Mouse (Mus musculus): ENCODE results near the gene Gm43638. TPM values are rescaled to one million over a fixed set of nuclear protein-coding genes. Genes with fewer than 3 reads are reported as not detected.
"Not testable (repeated sequence)": the region's sequence is repeated elsewhere in the genome, so short reads cannot be mapped to it uniquely, and the experiment has no call there.

The Gm43638 gene
- 0.18 TPM in 1 of 2 replicates, not detected in the other for polyA plus RNA-seq (2015; fragmentation: Nextera tagmentation; extraction: Ambion mirVana)

DNA sequence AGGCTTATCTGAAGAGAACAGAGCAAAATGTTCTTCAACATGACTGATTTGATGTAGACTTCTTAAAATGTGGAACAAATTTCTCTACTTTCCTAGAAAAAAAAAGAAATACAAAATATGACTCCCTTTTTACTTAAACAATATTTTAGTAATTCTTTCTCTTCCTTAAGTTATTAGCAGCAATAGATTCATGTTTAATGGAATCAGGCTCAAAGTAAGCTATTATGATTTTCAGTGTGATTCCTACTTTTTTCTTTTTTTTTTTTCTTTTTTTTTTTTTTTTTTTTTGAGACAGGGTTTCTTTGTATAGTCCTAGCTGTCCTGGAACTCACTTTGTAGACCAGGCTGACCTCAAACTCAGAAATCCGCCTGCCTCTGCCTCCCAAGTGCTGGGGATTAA, at the start of gene Gm43638:
Gm43638 (minus strand) TSS at position 101 of the 400 bp plus-strand sequence.
- H3K27me3 ChIP-seq; H3K4me2 ChIP-seq; H3K4me1 ChIP-seq; ATAC-seq (ENCODE audit: insufficient number of reproducible peaks, insufficient read depth, low FRiP score, low TSS enrichment, low read depth); H3K36me3 ChIP-seq; H3K27ac ChIP-seq; H3K9me3 ChIP-seq; H3K9ac ChIP-seq; H3K4me3 ChIP-seq: not testable (repeated sequence)
- WGBS, result 70% methylated on average over 1 of the region's 1 CpGs

DNA sequence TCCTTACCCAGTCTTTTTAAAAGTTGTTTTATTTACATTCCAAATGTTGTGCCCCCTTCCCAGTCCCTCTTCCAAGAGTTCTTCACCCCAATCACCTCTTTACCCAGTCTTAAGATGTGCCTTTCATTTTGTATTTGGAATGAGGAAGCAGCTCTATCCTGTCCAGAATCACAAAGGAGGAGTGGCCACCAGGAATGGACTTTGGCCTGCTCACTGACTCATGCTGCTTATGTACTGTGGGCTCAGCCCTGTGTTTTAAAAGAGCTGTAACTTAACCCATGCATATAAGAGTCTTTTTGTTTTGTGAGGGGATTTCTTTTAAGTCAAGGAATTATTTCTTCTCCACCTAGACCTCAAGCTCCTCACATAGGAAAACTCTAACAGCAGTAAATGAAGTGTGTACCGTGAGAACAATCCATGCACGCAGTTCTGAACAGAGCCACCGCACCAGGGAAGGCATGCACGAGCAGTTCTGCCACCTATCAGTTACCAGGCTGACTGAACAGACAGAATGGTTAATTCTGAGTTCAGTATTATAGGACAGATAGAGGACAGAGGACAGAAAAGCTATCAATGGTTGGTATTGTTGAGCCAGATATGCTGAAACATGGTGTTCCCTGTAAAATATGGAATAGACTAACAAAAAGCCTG, 49.5 kb upstream of the Gm43638 start:
- no peaks in the 10 kb centered on the region for H3K4me1 ChIP-seq
- no peak for ATAC-seq (ENCODE audit: insufficient number of reproducible peaks, insufficient read depth, low FRiP score, low TSS enrichment, low read depth)
- no peaks in the 10 kb centered on the region for H3K27me3 ChIP-seq
- H3K27ac ChIP-seq, result no peak overlapping the region
- no peak overlapping the region for H3K4me3 ChIP-seq
- 70% methylated on average over 4 of the region's 4 CpGs for WGBS
- H3K9ac ChIP-seq, result no peak overlapping the region
- H3K9me3 ChIP-seq, result no peaks in the 10 kb centered on the region
- H3K36me3 ChIP-seq, result no peaks in the 10 kb centered on the region
- no peak overlapping the region for H3K4me2 ChIP-seq

DNA sequence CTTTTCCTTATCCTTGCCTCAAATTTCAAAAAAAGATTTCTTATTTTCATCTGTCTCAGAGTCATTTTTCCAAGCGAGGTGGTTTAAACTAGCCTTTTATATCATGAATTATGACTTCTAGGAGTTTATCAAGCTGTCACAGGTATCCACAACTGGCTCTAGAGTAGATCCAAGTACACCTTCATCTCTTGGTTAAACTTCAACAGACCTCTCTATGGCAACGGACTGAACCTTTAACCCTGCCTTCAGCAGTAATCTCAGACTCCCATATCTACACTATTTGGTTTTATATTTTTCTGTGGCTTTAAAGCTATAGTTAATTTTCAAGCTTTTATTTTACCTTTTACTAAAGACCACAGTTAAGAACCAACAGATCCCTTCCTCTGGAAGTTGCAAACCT, 45.7 kb upstream of the Gm43638 start:
- no peak for ATAC-seq (ENCODE audit: insufficient number of reproducible peaks, insufficient read depth, low FRiP score, low TSS enrichment, low read depth)
- Histone ChIP-seq H3K9ac (no peak overlapping the region), H3K9me3 (no peaks in the 10 kb centered on the region), H3K27me3 (no peaks in the 10 kb centered on the region), H3K4me3 (no peak overlapping the region), H3K4me2 (no peak overlapping the region), H3K27ac (no peak overlapping the region), H3K36me3 (no peaks in the 10 kb centered on the region), H3K4me1 (no peaks in the 10 kb centered on the region)
- WGBS, result 79% methylated on average over 2 of the region's 2 CpGs

DNA sequence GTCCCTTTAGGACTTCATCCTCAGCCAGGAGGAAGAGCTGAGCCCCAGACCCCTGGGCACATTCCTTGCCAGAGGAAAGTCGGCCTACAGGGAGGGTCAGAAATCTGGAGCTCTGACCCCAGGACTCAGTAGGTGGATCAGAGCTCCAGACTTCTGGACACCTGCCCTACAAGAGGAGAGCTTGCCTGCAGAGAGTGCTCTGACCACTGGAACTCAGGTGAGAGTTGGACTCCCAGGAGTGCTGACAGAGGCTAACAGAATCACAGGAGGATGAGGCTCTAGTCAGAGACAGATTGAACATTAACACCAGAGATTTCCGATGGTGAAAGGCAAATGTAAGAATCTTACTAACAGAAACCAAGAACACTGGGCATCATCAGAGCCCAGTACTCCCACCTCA, 37.0 kb upstream of the Gm43638 start:
- H3K27me3 ChIP-seq; ATAC-seq (ENCODE audit: insufficient number of reproducible peaks, insufficient read depth, low FRiP score, low TSS enrichment, low read depth); H3K27ac ChIP-seq; H3K36me3 ChIP-seq; H3K4me2 ChIP-seq; H3K4me3 ChIP-seq; H3K4me1 ChIP-seq; H3K9ac ChIP-seq; H3K9me3 ChIP-seq: not testable (repeated sequence)
- WGBS, result 87% methylated on average over 2 of the region's 2 CpGs

DNA sequence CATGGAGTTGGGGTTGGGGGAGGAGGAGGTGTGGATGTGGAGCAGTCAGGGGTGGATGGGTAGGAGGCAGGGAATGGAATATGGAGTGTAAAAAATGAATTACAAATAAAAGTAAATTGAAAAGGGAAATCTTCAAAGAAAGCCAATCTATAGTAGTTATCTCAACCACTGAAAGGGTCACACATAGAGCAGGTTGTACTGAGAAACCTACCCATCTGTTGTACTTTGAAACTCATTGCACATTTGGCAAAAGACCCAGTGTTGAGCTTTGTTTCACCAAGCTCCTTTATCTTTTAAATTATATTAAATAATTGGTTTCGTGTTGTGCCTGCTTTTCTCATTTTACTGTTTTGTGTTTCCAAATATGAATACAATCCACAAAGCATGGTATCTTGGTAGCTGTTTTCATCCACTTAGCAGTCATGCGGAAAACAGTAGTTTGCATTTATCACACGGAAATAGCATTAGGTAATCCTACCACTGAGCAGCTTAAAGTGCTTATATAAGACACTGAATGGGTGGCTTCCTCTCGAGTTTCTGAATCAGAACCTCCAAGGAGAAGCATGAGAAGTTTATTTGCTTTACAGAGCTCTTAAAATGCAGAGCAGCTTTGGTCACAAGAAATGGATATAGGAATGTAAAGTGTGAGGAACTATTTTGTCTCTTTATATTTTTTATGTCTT, 19.3 kb upstream of the Gm43638 start:
- Histone ChIP-seq H3K4me2 (no peak overlapping the region), H3K4me1 (no peaks in the 10 kb centered on the region), H3K27ac (no peak overlapping the region), H3K27me3 (no peaks in the 10 kb centered on the region), H3K9ac (no peak overlapping the region), H3K36me3 (no peaks in the 10 kb centered on the region), H3K9me3 (no peaks in the 10 kb centered on the region), H3K4me3 (no peak overlapping the region)
- WGBS, result 51% methylated on average over 4 of the region's 4 CpGs
- 0 out of 2 replicates have a peak, but pooled peaks have one; percentile 56 for ATAC-seq (ENCODE audit: insufficient number of reproducible peaks, insufficient read depth, low FRiP score, low TSS enrichment, low read depth)

DNA sequence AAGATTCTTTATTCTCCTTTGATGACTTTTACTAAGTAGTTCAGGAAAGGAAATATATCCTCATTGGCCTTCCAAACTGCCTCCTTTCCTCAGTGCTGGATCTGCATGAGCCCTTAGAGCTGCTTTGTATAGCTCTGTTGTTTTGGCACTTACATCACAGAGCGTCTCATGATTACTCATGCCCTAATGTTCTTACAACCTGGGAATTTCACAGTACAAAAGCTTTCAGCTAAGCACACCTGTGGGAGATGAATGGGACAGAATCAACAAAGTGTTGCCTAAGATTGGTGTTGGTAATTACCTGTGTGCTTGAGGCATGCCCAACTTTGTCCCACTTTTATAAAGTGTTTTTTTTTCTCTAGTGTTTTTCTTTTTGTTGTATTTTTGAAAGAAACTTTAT, 16.1 kb upstream of the Gm43638 start:
- H3K4me2 ChIP-seq, result no peak overlapping the region
- H3K4me1 ChIP-seq, result no peaks in the 10 kb centered on the region
- ATAC-seq (ENCODE audit: insufficient number of reproducible peaks, insufficient read depth, low FRiP score, low TSS enrichment, low read depth), result peak; percentile 75
- no peak overlapping the region for H3K9ac ChIP-seq
- no peaks in the 10 kb centered on the region for H3K9me3 ChIP-seq
- no peaks in the 10 kb centered on the region for H3K27me3 ChIP-seq
- WGBS, result 62% methylated on average over 1 of the region's 1 CpGs
- no peak overlapping the region for H3K4me3 ChIP-seq
- H3K36me3 ChIP-seq, result no peaks in the 10 kb centered on the region
- H3K27ac ChIP-seq, result no peak overlapping the region

DNA sequence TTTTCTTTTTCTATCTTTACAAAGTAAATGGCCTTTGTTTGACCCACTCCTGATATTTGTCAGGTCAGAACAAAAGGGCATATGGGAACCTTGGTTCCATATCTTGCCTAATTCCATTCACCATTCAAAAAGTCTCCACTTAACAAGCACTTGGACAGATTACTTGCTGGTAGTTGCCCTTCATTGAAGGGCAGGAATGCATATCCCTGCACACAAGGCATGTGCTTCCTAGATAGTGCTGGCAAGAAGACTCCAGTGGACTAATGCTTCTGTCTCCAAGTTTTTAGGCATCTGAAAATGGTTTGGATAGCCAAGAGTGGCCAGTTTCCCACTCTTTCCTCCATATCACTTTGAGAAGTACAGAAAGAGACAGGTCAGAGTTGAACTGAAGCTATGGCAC, 12.7 kb upstream of the Gm43638 start:
- ATAC-seq (ENCODE audit: insufficient number of reproducible peaks, insufficient read depth, low FRiP score, low TSS enrichment, low read depth), result no peak
- Histone ChIP-seq H3K4me2 (no peak overlapping the region), H3K4me3 (no peak overlapping the region), H3K27ac (no peak overlapping the region), H3K4me1 (no peaks in the 10 kb centered on the region), H3K36me3 (no peaks in the 10 kb centered on the region), H3K27me3 (no peaks in the 10 kb centered on the region), H3K9me3 (no peaks in the 10 kb centered on the region), H3K9ac (no peak overlapping the region)

DNA sequence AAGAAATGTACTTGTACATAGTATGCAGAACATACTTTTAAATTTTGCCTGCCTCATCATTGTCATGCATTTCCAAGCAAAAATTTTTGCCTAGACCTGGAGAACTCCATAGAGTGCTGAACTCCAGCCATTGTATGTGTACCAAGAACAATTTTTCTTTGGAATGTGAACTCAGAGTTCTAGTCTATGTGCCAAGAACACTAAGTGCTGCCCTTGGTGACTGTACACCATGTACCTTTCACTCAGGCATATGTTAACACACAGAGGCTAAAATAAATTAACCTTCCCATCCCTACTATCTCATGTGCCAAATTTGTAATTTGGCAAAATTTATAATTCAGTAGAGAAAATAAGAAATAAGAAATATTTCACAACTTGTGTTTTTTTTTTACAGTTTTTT, 12.3 kb upstream of the Gm43638 start:
- no peak for ATAC-seq (ENCODE audit: insufficient number of reproducible peaks, insufficient read depth, low FRiP score, low TSS enrichment, low read depth)
- Histone ChIP-seq H3K36me3 (no peaks in the 10 kb centered on the region), H3K27ac (no peak overlapping the region)

DNA sequence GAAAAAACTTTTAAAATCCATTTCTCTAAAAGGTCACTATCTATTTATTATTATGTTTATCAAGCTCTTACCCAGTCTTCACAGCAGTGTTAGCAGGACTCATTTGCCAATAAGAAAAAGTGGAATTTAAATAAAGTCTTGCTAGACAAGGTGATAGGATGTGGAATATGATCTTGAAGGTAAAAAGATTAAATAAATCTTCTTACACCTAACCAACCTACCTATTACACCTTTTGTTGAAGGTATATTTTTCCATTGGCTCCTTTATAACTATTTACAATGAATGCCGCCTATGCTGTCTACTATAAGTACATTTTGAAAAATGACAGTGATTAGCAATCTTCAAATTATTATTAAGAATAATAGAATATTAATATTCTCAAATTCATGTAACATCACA, 4.2 kb upstream of the Gm43638 start, which contains the start of gene Ugt2a1:
Ugt2a1 (minus strand) TSS at position 101 of the 400 bp plus-strand sequence.
- no peaks in the 10 kb centered on the region for H3K9me3 ChIP-seq
- H3K27ac ChIP-seq, result no peak within 1 kb of the TSS
- H3K4me3 ChIP-seq, result no peak within 1 kb of the TSS
- ATAC-seq (ENCODE audit: insufficient number of reproducible peaks, insufficient read depth, low FRiP score, low TSS enrichment, low read depth), result no peak
- 82% methylated on average over 1 of the region's 1 CpGs for WGBS
- no peak within 1 kb of the TSS for H3K9ac ChIP-seq
- H3K4me2 ChIP-seq, result no peak within 1 kb of the TSS
- no peaks in the 10 kb centered on the region for H3K4me1 ChIP-seq
- H3K27me3 ChIP-seq, result no peaks in the 10 kb centered on the region
- no peaks in the 10 kb centered on the region for H3K36me3 ChIP-seq

More for the DNA sequence above, 12.3 kb upstream of the Gm43638 start:
- no peak overlapping the region for H3K4me2 ChIP-seq
- no peak overlapping the region for H3K4me3 ChIP-seq
- no peaks in the 10 kb centered on the region for H3K9me3 ChIP-seq
- H3K4me1 ChIP-seq, result no peaks in the 10 kb centered on the region
- no peaks in the 10 kb centered on the region for H3K27me3 ChIP-seq
- H3K9ac ChIP-seq, result no peak overlapping the region

DNA sequence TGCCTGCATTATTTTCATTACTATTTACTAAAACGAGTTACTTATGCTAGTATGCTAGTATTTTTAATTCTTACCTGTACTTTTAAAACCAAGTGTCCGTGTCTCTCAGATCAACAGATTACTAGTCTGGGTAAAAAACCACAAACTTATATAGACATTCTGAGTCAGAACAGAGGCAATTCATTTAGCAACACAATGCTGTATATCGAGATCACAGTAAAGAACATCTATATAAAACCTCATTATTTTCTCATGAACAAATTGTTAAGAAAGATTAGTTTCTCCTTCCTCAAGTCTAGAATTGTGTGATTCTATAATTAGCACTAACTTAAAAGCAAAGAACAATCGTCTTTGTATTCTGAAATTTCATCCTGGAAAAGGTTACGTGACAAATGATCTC, 4.4 kb downstream of the Gm43638 start, which contains the start of gene Ugt2a2:
Ugt2a2 (minus strand) TSS at position 101 of the 400 bp plus-strand sequence.
- no peaks in the 10 kb centered on the region for H3K9me3 ChIP-seq
- H3K27me3 ChIP-seq, result no peaks in the 10 kb centered on the region
- no peak within 1 kb of the TSS for H3K4me2 ChIP-seq
- no peak within 1 kb of the TSS for H3K27ac ChIP-seq
- 75% methylated on average over 5 of the region's 5 CpGs for WGBS
- no peak within 1 kb of the TSS for H3K4me3 ChIP-seq
- no peak for ATAC-seq (ENCODE audit: insufficient number of reproducible peaks, insufficient read depth, low FRiP score, low TSS enrichment, low read depth)
- H3K4me1 ChIP-seq, result no peaks in the 10 kb centered on the region
- no peaks in the 10 kb centered on the region for H3K36me3 ChIP-seq
- no peak within 1 kb of the TSS for H3K9ac ChIP-seq

DNA sequence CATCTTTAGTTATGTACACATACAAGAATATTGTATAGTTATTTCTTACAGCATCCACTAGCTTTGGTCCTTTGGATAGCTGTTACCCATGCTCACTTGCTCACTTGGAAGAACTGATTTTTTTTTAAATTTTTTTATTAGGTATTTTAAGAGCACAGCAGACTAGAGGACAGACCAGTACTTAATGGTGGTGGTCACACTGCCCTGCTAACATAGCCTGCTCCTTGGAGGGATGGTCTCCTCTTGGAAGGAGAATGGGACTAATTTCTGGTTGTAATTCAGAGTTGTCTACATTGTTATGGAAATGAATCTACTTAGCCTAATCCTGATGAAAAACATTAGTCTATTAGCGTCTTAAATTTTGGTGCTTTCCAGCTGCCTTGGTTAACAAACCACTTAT, 27.8 kb downstream of the Gm43638 start:
- ATAC-seq (ENCODE audit: insufficient number of reproducible peaks, insufficient read depth, low FRiP score, low TSS enrichment, low read depth), result no peak
- WGBS, result 40% methylated on average over 1 of the region's 1 CpGs
- Histone ChIP-seq H3K27ac (no peak overlapping the region), H3K4me1 (no peaks in the 10 kb centered on the region), H3K36me3 (no peaks in the 10 kb centered on the region), H3K4me2 (no peak overlapping the region), H3K27me3 (no peaks in the 10 kb centered on the region), H3K4me3 (no peak overlapping the region), H3K9ac (no peak overlapping the region), H3K9me3 (no peaks in the 10 kb centered on the region)

DNA sequence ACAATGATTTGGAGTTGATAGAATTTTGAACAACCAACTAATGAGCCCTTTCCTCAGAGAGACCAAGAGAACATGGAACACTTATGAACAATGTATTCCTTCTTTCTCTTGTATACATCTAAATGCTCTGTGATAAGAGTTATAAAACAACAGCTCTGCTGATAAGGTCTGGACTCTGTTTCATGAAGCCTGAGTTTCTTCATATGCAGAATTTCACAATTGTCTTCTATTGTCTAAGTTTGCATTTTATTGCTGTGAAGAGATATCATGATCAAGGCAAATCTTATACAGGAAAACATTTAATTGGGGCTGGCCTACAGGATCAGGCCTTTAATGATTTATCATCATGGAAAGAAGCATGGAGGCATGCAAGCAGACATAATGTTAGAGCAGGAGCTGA, 28.9 kb downstream of the Gm43638 start:
- no peak for ATAC-seq (ENCODE audit: insufficient number of reproducible peaks, insufficient read depth, low FRiP score, low TSS enrichment, low read depth)
- no peaks in the 10 kb centered on the region for H3K9me3 ChIP-seq

More for the DNA sequence above, 28.9 kb downstream of the Gm43638 start:
- H3K36me3 ChIP-seq, result no peaks in the 10 kb centered on the region
- no peak overlapping the region for H3K9ac ChIP-seq
- H3K4me3 ChIP-seq, result no peak overlapping the region
- no peak overlapping the region for H3K27ac ChIP-seq
- no peak overlapping the region for H3K4me2 ChIP-seq
- no peaks in the 10 kb centered on the region for H3K4me1 ChIP-seq
- no peaks in the 10 kb centered on the region for H3K27me3 ChIP-seq

All from embryonic facial prominence, embryonic 13.5 days (tissue).